Mouse (Mus musculus) macrophage (primary cell): Measurements from ENCODE around the gene Iqcb1. TPM values are rescaled to one million over a fixed set of nuclear protein-coding genes. Genes with fewer than 3 reads are reported as not detected.

Experiments
- H3K27ac ChIP-seq: fragments of 350-480 bp; formaldehyde crosslinking; 2 replicates; pipeline ENCODE4 v1.9.0; 2021
- H3K36me3 ChIP-seq: fragments of 350-480 bp; formaldehyde crosslinking; 2 replicates; pipeline ENCODE4 v1.9.0; 2021; ENCODE audit errors: inconsistent target
- H3K4me3 ChIP-seq: fragments of 350-480 bp; formaldehyde crosslinking; 2 replicates; pipeline ENCODE4 v1.9.0; 2021; ENCODE audit errors: inconsistent target
- H3K79me2 ChIP-seq: fragments of 350-480 bp; formaldehyde crosslinking; 2 replicates; pipeline ENCODE4 v1.9.0; 2021; ENCODE audit errors: inconsistent target
- WGBS: methylation state at CpG from one replicate; pipeline ENCODE4 v1.1.7; 2026; ENCODE audit warnings: inconsistent platforms; ENCODE audit not compliant: missing documents; 5-methylcytosine and 5-hydroxymethylcytosine counted together
- polyA plus RNA-seq: library from polyadenylated mRNA; stranded (reverse); fragments of 250-400 nt; gene quantifications from 3 replicates; pipeline ENCODE4 v1.2.4, GENCODE M21; 2018; ENCODE audit warnings: inconsistent platforms
- total RNA-seq, 78 experiments: library from RNA; depleted of rRNA; stranded (reverse); fragments of 250-400 nt; gene quantifications; 1 replicate in 9 of 78; 2 replicates in 24 of 78; 3 replicates in 43 of 78; 4 replicates in 2 of 78; pipeline ENCODE4 v1.2.4; 2018; ENCODE audit warnings: inconsistent platforms in 56 of 78

Gene Iqcb1
- total RNA-seq (2018; cell fraction: chromatin; rRNA removed), result 10 to 100 TPM in 18 of 26 experiments, 1 to 10 TPM in 8; 2.7 to 30.5 (median 14.8) TPM
- 1 to 10 TPM; 2.2 to 7.2 (median 4.6) TPM for total RNA-seq (2018; cell fraction: cytosol; rRNA removed)
- total RNA-seq (2018; cell fraction: nucleus; rRNA removed), result 10 to 100 TPM in 5 of 26 experiments, 1 to 10 TPM in 21; 1.8 to 14.6 (median 6.9) TPM
- polyA plus RNA-seq, result 2.2 to 7.1 TPM (median 3.3 TPM) in 3 replicates

DNA sequence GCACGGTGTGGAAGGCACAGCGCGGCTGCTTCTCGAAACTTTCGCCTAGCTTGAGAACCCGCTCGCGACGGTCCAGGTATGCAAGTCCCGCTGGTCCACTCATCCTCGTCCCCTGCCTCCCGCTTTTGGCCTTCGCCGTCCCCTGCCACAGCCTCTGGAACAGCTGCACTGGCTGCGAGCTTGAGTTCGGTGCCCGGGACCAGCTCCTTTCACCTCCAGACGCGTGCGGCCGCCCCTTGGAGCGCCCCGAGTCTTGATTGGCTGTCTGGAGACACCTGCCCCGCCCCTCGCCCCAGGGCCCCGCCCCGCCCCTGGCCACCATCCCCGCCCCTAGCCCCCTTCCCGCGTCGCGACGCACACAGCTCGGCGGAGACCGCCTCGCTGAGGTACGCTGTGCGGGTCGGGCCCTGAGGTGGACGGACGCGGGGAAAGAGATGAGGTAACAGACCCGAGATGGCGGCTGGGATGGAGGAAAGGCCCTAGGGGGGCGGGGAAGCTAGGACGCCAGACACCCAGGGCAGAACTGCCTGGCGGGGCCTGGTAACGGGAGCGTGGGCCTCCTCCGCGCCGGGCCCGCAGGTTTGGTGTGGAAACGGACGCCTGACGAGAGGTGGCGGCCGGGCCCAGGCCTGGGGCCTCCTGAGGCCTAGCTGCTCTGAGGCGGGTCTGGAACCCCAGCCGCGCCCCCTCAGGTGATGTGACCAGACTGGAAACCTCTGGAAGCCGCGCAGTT lies at the start of gene Iqcb1:
Iqcb1 (plus strand) TSS at position 332 of the 733 bp plus-strand sequence.
- no peaks in the 10 kb centered on the region for H3K36me3 ChIP-seq
- no peaks in the 10 kb centered on the region for H3K79me2 ChIP-seq
- under 1% methylated on average over 47 of the region's 64 CpGs for WGBS
- H3K4me3 ChIP-seq, result peak within 1 kb of the TSS; percentile 49
- H3K27ac ChIP-seq, result no peak within 1 kb of the TSS

DNA sequence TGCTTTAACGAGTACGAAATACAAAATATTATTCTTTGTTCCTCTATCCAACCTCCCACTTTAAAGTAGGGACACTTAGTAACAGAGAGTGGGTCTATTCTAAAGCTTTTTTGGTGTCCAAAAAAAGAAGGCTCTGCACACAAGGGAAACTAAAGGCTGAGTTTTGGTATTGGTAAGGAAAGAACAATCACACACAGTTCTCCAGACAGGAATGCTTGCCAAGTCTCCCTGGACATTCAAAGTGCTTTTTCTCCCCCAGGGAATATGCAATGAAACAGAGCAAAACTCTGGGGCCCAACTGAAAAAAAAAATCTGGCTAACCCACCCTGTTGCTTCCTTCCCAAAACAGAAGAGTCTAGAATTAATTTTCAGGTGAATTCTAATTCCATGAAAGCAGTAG lies 44.0 kb upstream of the Iqcb1 start:
- H3K27ac ChIP-seq, result no peak overlapping the region
- WGBS, result 100% methylated on average over 2 of the region's 2 CpGs
- H3K36me3 ChIP-seq, result no peaks in the 10 kb centered on the region
- no peaks in the 10 kb centered on the region for H3K79me2 ChIP-seq
- H3K4me3 ChIP-seq, result no peak overlapping the region

DNA sequence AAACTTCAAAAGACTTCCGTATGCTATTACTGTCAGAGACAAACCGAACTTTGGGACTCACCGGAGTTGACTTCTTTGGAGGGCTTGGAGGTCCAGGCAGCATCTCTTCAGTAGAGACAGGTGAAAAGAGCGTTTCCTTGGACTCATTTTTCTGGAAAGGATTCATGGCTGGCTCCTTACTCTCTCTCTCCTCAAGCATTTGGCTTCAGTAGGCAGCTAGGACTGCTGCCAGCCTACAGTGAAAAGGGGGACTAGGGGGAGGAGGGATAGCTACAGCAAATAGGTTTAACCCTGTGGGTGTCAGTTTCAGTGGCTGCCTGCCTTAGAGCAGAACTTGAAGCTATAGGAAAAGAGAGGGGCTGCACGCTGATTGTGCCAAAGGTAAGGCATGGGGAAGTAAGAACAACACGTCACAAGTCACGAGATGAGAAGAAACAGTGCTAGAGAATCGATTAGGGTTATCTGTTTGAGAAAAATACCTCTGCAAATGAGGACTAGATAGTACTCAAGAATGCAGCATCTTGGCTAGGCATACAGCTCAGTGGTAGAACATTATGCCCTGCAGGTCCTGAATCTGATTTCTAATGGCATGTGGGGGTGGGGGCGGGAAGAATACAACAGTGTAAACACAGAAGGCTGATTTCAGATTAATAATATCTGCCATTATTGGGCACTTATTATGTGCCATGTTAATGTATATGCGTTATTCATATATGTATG lies 43.4 kb upstream of the Iqcb1 start, which contains the start of gene Slc15a2:
Slc15a2 (minus strand) TSS at position 369 of the 720 bp plus-strand sequence.
- no peak within 1 kb of the TSS for H3K27ac ChIP-seq
- 85% methylated on average over 10 of the region's 10 CpGs for WGBS
- H3K36me3 ChIP-seq, result no peaks in the 10 kb centered on the region
- H3K4me3 ChIP-seq, result no peak within 1 kb of the TSS
- H3K79me2 ChIP-seq, result no peaks in the 10 kb centered on the region

DNA sequence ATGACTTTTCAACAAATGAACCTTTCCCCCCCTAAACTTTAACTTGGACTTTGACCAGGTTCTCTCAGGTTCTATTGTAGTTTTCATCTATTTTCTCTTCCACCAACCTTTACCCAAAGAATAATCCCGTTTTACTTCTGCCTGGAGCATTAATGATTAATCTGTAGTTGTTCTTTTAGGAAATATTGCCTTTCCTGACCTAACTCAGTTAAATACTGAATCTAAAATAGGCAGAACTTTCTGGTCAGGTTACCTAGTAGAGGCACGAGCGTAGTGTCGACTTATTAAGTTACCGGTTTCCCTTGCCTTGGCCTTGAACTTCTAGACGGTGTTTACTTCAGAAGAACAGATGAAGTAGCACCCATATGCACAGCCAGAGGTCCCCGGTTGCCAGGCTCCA lies 41.7 kb upstream of the Iqcb1 start:
- Histone ChIP-seq H3K4me3 (no peak overlapping the region), H3K36me3 (no peaks in the 10 kb centered on the region), H3K27ac (no peak overlapping the region), H3K79me2 (no peaks in the 10 kb centered on the region)
- 97% methylated on average over 7 of the region's 7 CpGs for WGBS

DNA sequence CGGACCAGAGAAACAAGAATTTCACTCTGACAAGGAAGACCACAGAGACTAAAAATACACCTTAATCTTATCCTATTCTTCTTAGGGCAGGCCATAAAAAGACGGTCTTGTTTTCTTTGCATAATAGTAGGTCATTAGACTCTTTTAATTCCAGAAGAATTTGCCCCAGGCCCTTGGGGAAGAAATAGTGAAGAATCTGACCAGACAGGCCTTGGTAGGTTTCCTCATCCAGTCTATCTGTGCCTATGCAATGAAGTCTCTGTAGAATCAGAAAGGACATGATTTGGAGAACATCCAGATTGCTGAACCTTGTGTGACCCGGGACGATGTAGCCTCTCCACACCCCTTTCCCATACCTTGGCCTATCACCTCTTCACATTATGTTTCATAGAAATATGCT lies 38.0 kb upstream of the Iqcb1 start:
- 97% methylated on average over 4 of the region's 4 CpGs for WGBS
- Histone ChIP-seq H3K4me3 (no peak overlapping the region), H3K79me2 (no peaks in the 10 kb centered on the region), H3K27ac (no peak overlapping the region), H3K36me3 (no peaks in the 10 kb centered on the region)

DNA sequence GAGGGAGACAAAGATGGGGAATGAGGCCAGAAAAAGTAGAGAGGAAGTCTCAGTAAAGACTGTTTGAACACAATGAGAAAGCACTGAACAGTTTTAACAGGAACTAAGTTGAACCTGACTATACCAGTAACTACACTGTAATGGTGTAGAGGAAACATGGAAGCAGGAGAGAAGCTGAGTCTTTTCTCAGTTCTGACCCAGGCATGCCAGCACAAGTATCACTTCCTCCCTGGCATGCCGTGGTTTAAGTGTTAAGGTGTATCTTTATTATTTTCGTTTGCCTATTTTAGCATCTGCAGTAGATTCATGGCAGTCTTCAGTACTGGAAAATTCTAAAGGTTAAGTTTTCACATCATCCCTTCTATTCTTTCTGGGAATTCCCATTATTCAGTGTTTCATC lies 33.2 kb upstream of the Iqcb1 start:
- Histone ChIP-seq H3K79me2 (no peaks in the 10 kb centered on the region), H3K27ac (no peak overlapping the region), H3K36me3 (no peaks in the 10 kb centered on the region), H3K4me3 (no peak overlapping the region)
- 36% methylated on average over 2 of the region's 2 CpGs for WGBS

DNA sequence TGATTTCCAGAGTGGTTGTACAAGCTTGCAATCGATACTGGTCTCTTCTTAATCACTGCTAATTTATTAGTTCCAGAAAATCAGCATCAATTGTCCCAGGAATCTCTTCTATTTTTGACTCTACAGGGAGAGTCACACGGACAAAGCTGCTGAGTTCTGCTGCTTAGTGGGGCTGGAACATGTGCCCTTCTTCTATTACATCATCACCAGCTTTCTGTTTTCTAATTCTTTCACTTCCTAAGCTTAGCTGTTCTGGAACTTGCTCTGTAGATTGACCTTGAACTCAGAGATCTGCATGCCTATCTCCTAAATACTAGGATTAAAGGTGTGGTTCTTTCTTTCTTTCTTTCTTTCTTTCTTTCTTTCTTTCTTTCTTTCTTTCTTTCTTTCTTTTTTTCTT lies 29.9 kb upstream of the Iqcb1 start:
- H3K27ac ChIP-seq, result no peak overlapping the region
- no peaks in the 10 kb centered on the region for H3K36me3 ChIP-seq
- no peak overlapping the region for H3K4me3 ChIP-seq
- 68% methylated on average over 2 of the region's 2 CpGs for WGBS
- no peaks in the 10 kb centered on the region for H3K79me2 ChIP-seq

DNA sequence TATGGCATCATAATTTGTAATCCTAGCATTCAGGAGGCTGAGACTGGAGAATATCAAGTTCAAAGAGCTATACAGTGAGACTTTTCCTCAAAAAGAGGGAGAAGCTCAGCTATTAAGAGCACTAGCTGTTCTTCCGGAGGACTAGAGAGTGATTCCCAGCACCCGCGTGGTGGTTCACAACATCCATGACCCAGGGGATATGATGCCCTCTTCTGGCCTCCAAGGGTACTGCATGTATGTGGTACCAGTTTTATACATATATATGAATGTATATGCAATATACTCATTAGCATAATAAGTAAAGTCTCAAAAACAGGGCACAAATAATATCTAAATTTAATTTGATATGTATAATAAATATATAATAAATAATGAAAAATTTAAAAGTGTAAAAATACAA lies 25.8 kb upstream of the Iqcb1 start:
- no peaks in the 10 kb centered on the region for H3K79me2 ChIP-seq
- H3K36me3 ChIP-seq, result no peaks in the 10 kb centered on the region
- no peak overlapping the region for H3K27ac ChIP-seq
- no peak overlapping the region for H3K4me3 ChIP-seq
- WGBS, result 87% methylated on average over 3 of the region's 3 CpGs

DNA sequence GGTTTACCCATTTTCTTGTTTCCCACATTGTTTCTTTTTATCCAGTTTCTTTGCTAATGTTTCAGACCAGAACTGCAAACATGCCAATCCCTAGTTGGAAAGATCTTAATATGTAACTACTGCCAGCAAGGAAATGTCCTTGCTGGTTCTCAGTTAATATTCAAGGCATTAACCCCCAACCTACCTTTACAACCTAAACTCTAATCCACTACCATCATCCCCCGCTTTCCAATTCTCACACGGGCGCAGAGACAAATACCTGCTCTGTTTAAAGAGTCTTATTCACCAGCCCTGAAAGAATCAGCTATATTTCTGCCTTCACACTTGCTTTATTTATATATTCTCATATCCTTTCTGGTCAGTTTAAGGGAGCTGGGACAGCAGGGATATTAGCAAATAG lies 19.6 kb upstream of the Iqcb1 start:
- WGBS, result 100% methylated on average over 3 of the region's 3 CpGs
- Histone ChIP-seq H3K79me2 (no peaks in the 10 kb centered on the region), H3K27ac (no peak overlapping the region), H3K4me3 (no peak overlapping the region), H3K36me3 (no peaks in the 10 kb centered on the region)

DNA sequence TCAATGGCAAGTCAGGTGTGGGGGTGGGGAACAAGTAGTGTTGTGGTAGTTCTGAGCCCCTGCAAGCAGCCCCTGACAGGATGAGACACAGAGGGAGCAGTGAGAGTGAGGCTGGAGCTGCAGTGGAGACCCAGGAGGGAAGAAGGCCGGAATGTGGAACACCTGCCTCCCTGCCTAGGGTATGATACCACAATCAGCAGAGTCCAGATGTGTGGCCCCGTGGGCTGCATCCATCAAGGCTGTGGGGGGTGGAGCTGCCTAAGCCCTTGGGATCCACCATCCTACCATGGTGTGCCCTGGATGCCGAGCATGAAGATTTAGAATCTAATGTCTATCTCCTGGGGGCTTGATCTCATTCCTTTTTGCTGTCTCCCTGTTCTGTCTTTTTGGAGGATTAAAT lies 14.5 kb upstream of the Iqcb1 start:
- Histone ChIP-seq H3K27ac (no peak overlapping the region), H3K79me2 (no peaks in the 10 kb centered on the region), H3K4me3 (no peak overlapping the region), H3K36me3 (no peaks in the 10 kb centered on the region)
- WGBS, result 90% methylated on average over 3 of the region's 3 CpGs

DNA sequence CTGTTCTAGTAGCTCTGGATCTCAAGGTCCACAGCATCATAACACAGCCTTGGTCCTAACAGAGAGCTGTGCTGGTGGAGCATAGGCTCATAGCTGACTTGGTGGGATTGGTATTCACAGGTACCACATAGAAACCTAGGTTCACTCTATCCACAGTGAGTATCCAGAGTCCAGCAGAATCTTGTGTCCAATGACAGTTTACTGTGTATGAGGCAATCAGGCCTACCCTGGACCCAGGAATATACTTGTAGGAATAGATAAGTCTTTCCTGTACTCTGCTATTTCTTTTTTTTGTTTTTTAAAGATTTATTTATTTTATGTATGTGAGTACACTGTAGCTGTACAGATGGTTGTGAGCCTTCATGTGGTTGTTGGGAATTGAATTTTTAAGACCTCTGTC lies 11.3 kb upstream of the Iqcb1 start:
- H3K79me2 ChIP-seq, result no peaks in the 10 kb centered on the region
- no peaks in the 10 kb centered on the region for H3K36me3 ChIP-seq
- H3K27ac ChIP-seq, result no peak overlapping the region
- no peak overlapping the region for H3K4me3 ChIP-seq

DNA sequence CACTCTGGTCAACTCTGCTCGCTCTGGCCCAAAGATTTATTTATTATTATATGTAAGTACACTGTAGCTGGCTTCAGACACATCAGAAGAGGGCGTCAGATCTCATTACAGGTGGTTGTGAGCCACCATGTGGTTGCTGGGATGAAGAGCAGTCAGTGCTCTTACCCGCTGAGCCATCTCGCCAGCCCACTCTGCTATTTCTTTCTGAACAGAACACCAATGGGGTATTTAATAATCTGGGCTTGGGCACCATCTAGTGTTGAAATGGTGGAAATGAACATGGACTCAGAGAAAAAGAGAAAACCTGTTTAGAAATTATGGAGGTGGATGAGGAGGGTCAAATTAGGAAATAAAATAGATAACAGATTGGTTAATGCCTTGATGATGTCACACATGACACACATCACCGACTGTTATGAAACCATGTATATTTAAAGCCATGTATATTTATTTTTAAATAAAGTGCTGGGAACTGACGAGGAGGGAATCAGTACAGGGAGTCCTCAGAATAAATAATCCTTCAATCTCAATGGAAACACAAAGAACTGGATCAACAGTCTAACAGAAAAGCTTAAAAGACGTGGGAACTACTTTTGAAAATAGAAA lies 10.8 kb upstream of the Iqcb1 start:
- 26% methylated on average over 6 of the region's 7 CpGs for WGBS
- H3K4me3 ChIP-seq, result no peak overlapping the region
- no peaks in the 10 kb centered on the region for H3K79me2 ChIP-seq
- H3K27ac ChIP-seq, result no peak overlapping the region
- H3K36me3 ChIP-seq, result no peaks in the 10 kb centered on the region

DNA sequence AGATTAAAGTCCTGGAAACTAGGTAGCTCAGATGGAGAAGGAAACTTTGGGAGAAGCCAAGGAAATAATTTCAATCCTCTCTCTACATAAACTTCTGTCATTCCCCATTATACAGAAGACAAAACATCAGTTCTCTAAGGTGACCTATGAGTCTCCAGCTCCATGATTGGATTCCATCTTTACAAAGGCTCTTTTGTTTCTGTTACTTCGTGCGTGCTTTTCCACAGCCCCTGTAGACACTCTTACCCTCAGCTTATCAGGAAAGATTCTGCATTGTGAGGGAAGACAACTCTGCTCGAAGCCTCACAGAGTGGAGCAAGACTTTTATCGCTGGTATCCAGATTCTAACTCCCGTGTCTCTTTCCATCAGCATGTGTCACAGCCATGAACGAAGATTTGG lies 8.2 kb upstream of the Iqcb1 start:
- H3K79me2 ChIP-seq, result no peaks in the 10 kb centered on the region
- H3K4me3 ChIP-seq, result no peak overlapping the region
- H3K36me3 ChIP-seq, result no peaks in the 10 kb centered on the region
- no peak overlapping the region for H3K27ac ChIP-seq
- 90% methylated on average over 6 of the region's 6 CpGs for WGBS

DNA sequence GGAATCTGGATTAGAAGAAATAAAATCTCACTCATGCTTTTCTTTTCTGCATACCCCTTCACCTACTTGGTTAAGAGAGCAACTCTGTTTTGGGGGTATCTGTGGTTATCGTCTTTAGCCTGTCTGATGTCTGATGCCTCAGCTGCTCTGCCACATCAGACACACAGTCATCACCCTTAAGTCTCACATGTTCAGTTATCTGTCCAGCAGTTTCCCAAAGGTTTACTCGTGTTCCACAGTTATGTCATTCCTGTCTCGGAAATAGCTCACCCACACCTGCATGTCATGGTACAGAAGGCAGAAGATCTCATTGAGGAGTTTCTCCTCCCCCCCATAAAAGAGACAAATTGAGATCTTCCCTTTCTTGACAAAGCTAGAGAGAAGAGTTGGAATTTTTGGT lies 7.4 kb upstream of the Iqcb1 start:
- no peak overlapping the region for H3K4me3 ChIP-seq
- H3K79me2 ChIP-seq, result no peaks in the 10 kb centered on the region
- H3K27ac ChIP-seq, result no peak overlapping the region
- 76% methylated on average over 3 of the region's 3 CpGs for WGBS
- no peaks in the 10 kb centered on the region for H3K36me3 ChIP-seq

DNA sequence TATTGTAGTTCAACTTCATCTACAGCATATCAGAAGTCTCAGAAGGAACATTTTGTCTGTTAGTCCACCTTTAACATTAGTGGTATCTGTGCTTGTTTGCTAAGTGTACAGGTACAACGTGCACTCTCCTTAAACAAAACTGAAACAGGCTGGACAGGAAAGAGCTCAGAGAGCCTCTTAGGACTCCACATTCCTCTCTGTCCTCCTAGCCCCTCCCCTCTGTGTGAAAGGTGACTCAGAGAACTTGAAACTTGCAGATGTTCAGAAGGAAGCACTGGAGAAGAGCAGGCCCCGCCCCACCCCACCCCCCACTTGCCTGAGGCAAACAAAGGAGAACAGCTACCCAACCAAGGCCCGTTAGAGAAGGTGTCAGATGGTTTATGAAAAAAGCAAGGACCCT lies 6.7 kb upstream of the Iqcb1 start:
- 2% methylated on average over 3 of the region's 3 CpGs for WGBS
- Histone ChIP-seq H3K36me3 (no peaks in the 10 kb centered on the region), H3K27ac (no peak overlapping the region), H3K79me2 (no peaks in the 10 kb centered on the region), H3K4me3 (no peak overlapping the region)
